Mouse (Mus musculus): ENCODE measurements at regions not wholly inside any gene's neighbourhood (a gene's known extent, or its start where the extent isn't known, plus 50 kb on each side); places are given as distances from the start of the nearest gene placed in this dataset.

DNA sequence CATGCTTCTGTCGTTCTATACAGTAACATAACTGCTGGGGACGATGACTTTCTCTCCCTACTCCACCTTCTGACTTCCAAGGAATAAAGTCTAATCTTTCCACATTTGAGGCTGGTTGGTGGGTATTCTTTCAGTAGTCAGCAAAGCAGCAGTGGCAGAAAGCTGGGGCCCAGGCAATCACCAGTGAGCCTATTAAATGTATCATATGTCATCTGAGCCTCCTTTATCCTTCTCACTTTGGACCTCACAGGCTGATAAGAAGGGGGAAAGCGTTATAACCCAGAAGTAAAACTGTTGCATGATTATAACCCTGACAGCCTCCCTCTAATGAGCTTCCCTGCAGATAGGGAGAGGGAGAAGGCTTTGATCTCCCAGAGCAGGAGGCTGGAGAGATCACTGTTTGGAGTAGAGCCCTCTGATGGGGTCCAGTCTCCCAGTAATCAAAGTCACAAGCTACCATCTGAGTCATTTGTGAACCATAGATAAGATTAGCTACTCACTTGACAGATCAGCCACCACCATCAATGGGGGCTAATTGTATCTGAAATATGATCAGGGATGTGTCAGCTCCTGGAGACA, 241.7 kb upstream of the Nt5c1b start:
- Histone ChIP-seq H3K9me3 (replicated peaks; ENCODE audit: insufficient read depth, low read length) (no peaks in the 10 kb centered on the region), H3K36me3 (ENCODE audit: control insufficient read depth in 1 of 2, insufficient read depth in 2 of 2, low read length in 2 of 2) (no peaks in the 10 kb centered on the region)
- TF ChIP-seq MAX (IDR thresholded peaks at IDR 0.05; ENCODE audit: low read length), result no peak
- no peak for TF ChIP-seq POLR2A (IDR thresholded peaks at IDR 0.05; ENCODE audit: control insufficient read depth in 1 of 2, insufficient read depth in 1 of 2, low read depth in 1 of 2, low read length in 2 of 2, poor library complexity in 1 of 2)
- no peak for TF ChIP-seq MAFK (IDR thresholded peaks at IDR 0.05; ENCODE audit: borderline replicate concordance, low read depth, low read length)
- TF ChIP-seq TBP (IDR thresholded peaks at IDR 0.05; ENCODE audit: low read depth, low read length), result no peak
- TF ChIP-seq POLR2AphosphoS5 (IDR thresholded peaks at IDR 0.05; ENCODE audit: borderline replicate concordance, low read depth, low read length), result no peak
- no peak for TF ChIP-seq ZKSCAN1 (IDR thresholded peaks at IDR 0.05; ENCODE audit: low read depth, low read length)
- no peak for TF ChIP-seq SIN3A (IDR thresholded peaks at IDR 0.05; ENCODE audit: low read length)
- TF ChIP-seq ZMIZ1 (IDR thresholded peaks at IDR 0.05; ENCODE audit: low read depth, low read length), result no peak

DNA sequence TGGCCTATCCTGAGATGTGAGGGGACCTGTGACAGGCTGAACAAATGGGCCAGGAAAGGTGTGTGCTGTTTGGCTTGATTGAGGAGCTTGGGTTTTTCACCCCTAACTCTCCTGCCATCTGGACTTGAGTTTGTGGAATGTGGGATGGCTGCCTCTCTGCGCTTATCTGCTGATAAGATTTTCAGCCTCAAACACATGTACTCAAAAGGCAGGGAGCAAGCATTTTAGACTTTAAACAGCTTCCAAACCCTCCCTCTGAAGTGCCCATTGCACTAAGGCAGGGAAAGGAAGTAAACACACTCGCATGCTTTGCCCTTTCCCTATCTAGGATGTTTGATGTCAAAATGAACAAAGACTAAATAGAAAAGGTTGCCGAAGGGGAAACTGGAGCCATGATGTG, 235.6 kb upstream of the Nt5c1b start:
- no peaks in the 10 kb centered on the region for H3K4me1 ChIP-seq (ENCODE audit: control insufficient read depth in 1 of 2, insufficient read depth in 2 of 2, low read length in 2 of 2)
- DNase-seq (ENCODE audit: low read depth, low spot score), result no peak
- H3K9ac ChIP-seq (ENCODE audit: control insufficient read depth, low read depth, low read length, poor library complexity, severe bottlenecking), result no peak overlapping the region
- no peaks in the 10 kb centered on the region for H3K27me3 ChIP-seq (ENCODE audit: control insufficient read depth in 1 of 2, insufficient read depth in 2 of 2, low read length in 2 of 2)
- no peaks in the 10 kb centered on the region for H3K9me3 ChIP-seq (replicated peaks; ENCODE audit: insufficient read depth, low read length)
- no peaks in the 10 kb centered on the region for H3K79me2 ChIP-seq (ENCODE audit: control insufficient read depth, insufficient read depth, low read length, poor library complexity)
- no peak overlapping the region for H3K27ac ChIP-seq (ENCODE audit: control insufficient read depth, low read depth, low read length)
- H3K36me3 ChIP-seq (ENCODE audit: control insufficient read depth in 1 of 2, insufficient read depth in 2 of 2, low read length in 2 of 2), result no peaks in the 10 kb centered on the region
- TF ChIP-seq ZNF384 (IDR thresholded peaks at IDR 0.05; ENCODE audit: low read depth, low read length) (no peak), TBP (IDR thresholded peaks at IDR 0.05; ENCODE audit: low read depth, low read length) (no peak), JUND (IDR thresholded peaks at IDR 0.05; ENCODE audit: low read depth, low read length) (no peak), POLR2AphosphoS2 (IDR thresholded peaks at IDR 0.05; ENCODE audit: low read length) (no peak), ZKSCAN1 (IDR thresholded peaks at IDR 0.05; ENCODE audit: low read depth, low read length) (no peak), SMC3 (IDR thresholded peaks at IDR 0.05; ENCODE audit: low read depth, low read length) (no peak), E2F4 (IDR thresholded peaks at IDR 0.05; ENCODE audit: borderline replicate concordance, low read depth, low read length) (no peak), MEF2A (IDR thresholded peaks at IDR 0.05; ENCODE audit: extremely low read depth, insufficient replicate concordance, low read depth, low read length, poor library complexity, severe bottlenecking) (no peak), GATA1 (IDR thresholded peaks at IDR 0.05; ENCODE audit: low read depth, low read length) (no peak), MAZ (IDR thresholded peaks at IDR 0.05; ENCODE audit: low read depth, low read length) (no peak), CTCF (IDR thresholded peaks at IDR 0.05 in 2 of 3, conservative IDR thresholded peaks at IDR 0.05 in 1 of 3; ENCODE audit: control insufficient read depth in 1 of 3, insufficient read depth in 1 of 3, low read depth in 2 of 3, low read length in 3 of 3, poor library complexity in 1 of 3, severe bottlenecking in 1 of 3) (no peak), ETS1 (IDR thresholded peaks at IDR 0.05; ENCODE audit: low read depth, low read length) (no peak), MAX (IDR thresholded peaks at IDR 0.05; ENCODE audit: low read length) (no peak), UBTF (IDR thresholded peaks at IDR 0.05; ENCODE audit: borderline replicate concordance, insufficient read depth, low read depth, low read length) (no peak), EP300 (IDR thresholded peaks at IDR 0.05; ENCODE audit: low read depth in 1 of 2, low read length in 2 of 2) (no peak)
- no peak overlapping the region for H3K4me3 ChIP-seq (ENCODE audit: control insufficient read depth in 1 of 2, insufficient read depth in 1 of 2, low read depth in 2 of 2, low read length in 2 of 2)

More for the DNA sequence above, 241.7 kb upstream of the Nt5c1b start:
- Histone ChIP-seq H3K4me3 (ENCODE audit: control insufficient read depth in 1 of 2, insufficient read depth in 1 of 2, low read depth in 2 of 2, low read length in 2 of 2) (no peak overlapping the region), H3K9ac (ENCODE audit: control insufficient read depth, low read depth, low read length, poor library complexity, severe bottlenecking) (no peak overlapping the region), H3K27me3 (ENCODE audit: control insufficient read depth in 1 of 2, insufficient read depth in 2 of 2, low read length in 2 of 2) (no peaks in the 10 kb centered on the region), H3K27ac (ENCODE audit: control insufficient read depth, low read depth, low read length) (no peak overlapping the region), H3K4me1 (ENCODE audit: control insufficient read depth in 1 of 2, insufficient read depth in 2 of 2, low read length in 2 of 2) (no peaks in the 10 kb centered on the region), H3K79me2 (ENCODE audit: control insufficient read depth, insufficient read depth, low read length, poor library complexity) (no peaks in the 10 kb centered on the region)
- DNase-seq (ENCODE audit: low read depth, low spot score), result no peak

All from MEL (cell line).